In genomic region chr19:4811063-4811908, GRCm38 (mm10) we compare ENCODE assay signal across 7 mouse cellular contexts. TPM values are rescaled to one million over a fixed set of nuclear protein-coding genes. Genes with fewer than 3 reads are reported as not detected.
DNase-seq lines count a peak whose midpoint lies in the region; ATAC-seq lines count a peak whose summit lies in the region.

Gene Gm21992 (minus strand): TSS chr19:4811612.
Gene Rbm14 (minus strand): TSS chr19:4811634.

- H3K27me3 ChIP-seq in intestine, embryonic 15.5 days (replicated peaks): no peaks in the 10 kb centered on the region
- no peaks in the 10 kb centered on the region for H3K27me3 ChIP-seq in midbrain, embryonic 10.5 days (ENCODE audit: low read depth, poor library complexity, severe bottlenecking)

- peak within 1 kb of the TSS; percentile 75 for H3K4me2 ChIP-seq in intestine, embryonic 15.5 days (replicated peaks)

- 0 out of 2 replicates have a peak, but pooled peaks cover 2% of the 10 kb centered on the region for H3K9me3 ChIP-seq in intestine, embryonic 15.5 days
- no peaks in the 10 kb centered on the region for H3K9me3 ChIP-seq in midbrain, embryonic 10.5 days (replicated peaks)

- peaks cover 7% of the 10 kb centered on the region for H3K4me1 ChIP-seq in intestine, embryonic 15.5 days (replicated peaks)
- peaks cover 28% of the 10 kb centered on the region for H3K4me1 ChIP-seq in midbrain, embryonic 10.5 days

- peak within 1 kb of the TSS; percentile 98 for H3K27ac ChIP-seq in intestine, embryonic 15.5 days
- H3K27ac ChIP-seq in midbrain, embryonic 10.5 days (replicated peaks): peak within 1 kb of the TSS; percentile 95

- intact Hi-C loops in gastrocnemius, postnatal 36 days (cut with DNase I): loop anchor here (5.0 kb wide), 1 partner anchor 54 kb away; the partner anchor contains the start of gene Rbm4b
- intact Hi-C loops in left cerebral cortex, postnatal 25 days (cut with DNase I): loop anchor here (1.0 kb wide), 1 partner anchor 55 kb away; the partner anchor contains the start of gene Rbm4b

- ATAC-seq in intestine, embryonic 15.5 days: peak; percentile 99

- DNase-seq in adrenal gland, adult 2 months: peak; percentile 99
- DNase-seq in embryo, embryonic 11.5 days (ENCODE audit: low read depth, low spot score): peak; percentile 98
- peak; percentile 98 for DNase-seq in gastrocnemius, postnatal 36 days
- DNase-seq in left cerebral cortex, postnatal 25 days (ENCODE audit: low spot score in 2 of 2): peak; percentile 99
- DNase-seq in midbrain, embryonic 10.5 days (ENCODE audit: low spot score): peak; percentile 99
- peak; percentile 97 for DNase-seq in right cerebral cortex, postnatal 4 days

- under 1% methylated on average over 83 of the region's 83 CpGs for WGBS in intestine, embryonic 15.5 days
- WGBS in midbrain, embryonic 10.5 days: under 1% methylated on average over 83 of the region's 83 CpGs

- peak within 1 kb of the TSS; percentile 89 for H3K9ac ChIP-seq in intestine, embryonic 15.5 days

- peak within 1 kb of the TSS; percentile 78 for H3K4me3 ChIP-seq in intestine, embryonic 15.5 days (replicated peaks)
- H3K4me3 ChIP-seq in midbrain, embryonic 10.5 days: peak within 1 kb of the TSS; percentile 96

- H3K36me3 ChIP-seq in intestine, embryonic 15.5 days: no peaks in the 10 kb centered on the region
- peaks cover 16% of the 10 kb centered on the region for H3K36me3 ChIP-seq in midbrain, embryonic 10.5 days

RNA-seq across cellular contexts. Expression of gene Gm21992, which starts in this region (rescaled TPM):
- 10 to 100 TPM; 15.3 to 25.3 TPM for total RNA-seq in adrenal gland, adult 2 months (2021)
- 24.1 and 31.9 TPM in 2 replicates for polyA plus RNA-seq in adrenal gland, adult 2 months (2012; rRNA removed)
- total RNA-seq in gastrocnemius, postnatal 36 days (2021): 10 to 100 TPM in 1 of 2 experiments, 1 to 10 TPM in 1; 9.3 to 12.0 TPM
- polyA plus RNA-seq in intestine, embryonic 15.5 days (2015; fragmentation: Nextera tagmentation; extraction: Ambion mirVana): 32.4 and 35.3 TPM in 2 replicates
- 10 to 100 TPM; 21.8 to 21.9 TPM for total RNA-seq in left cerebral cortex, postnatal 25 days (2021)
- polyA plus RNA-seq in midbrain, embryonic 10.5 days (2016; fragmentation: Nextera tagmentation; extraction: Ambion mirVana): 35.3 and 37.6 TPM in 2 replicates

RNA-seq across cellular contexts. Expression of gene Rbm14, which starts in this region (rescaled TPM):
- total RNA-seq in adrenal gland, adult 2 months (2021): 10 to 100 TPM; 37.9 to 45.9 TPM
- 83.4 and 97.2 TPM in 2 replicates for polyA plus RNA-seq in adrenal gland, adult 2 months (2012; rRNA removed)
- 10 to 100 TPM in 1 of 2 experiments, 1 to 10 TPM in 1; 6.6 to 10.5 TPM for total RNA-seq in gastrocnemius, postnatal 36 days (2021)
- 73.6 and 80.0 TPM in 2 replicates for polyA plus RNA-seq in intestine, embryonic 15.5 days (2015; fragmentation: Nextera tagmentation; extraction: Ambion mirVana)
- total RNA-seq in left cerebral cortex, postnatal 25 days (2021): 10 to 100 TPM; 49.9 to 59.8 TPM
- 136 TPM in 2 replicates for polyA plus RNA-seq in midbrain, embryonic 10.5 days (2016; fragmentation: Nextera tagmentation; extraction: Ambion mirVana)

Comparison
In these comparisons a context has a peak if more than half of its experiments do, and no peak if none do; other contexts are left out.
1. Peak in every context shown above with its lines: DNase-seq, ATAC-seq, H3K4me3 ChIP-seq and H3K27ac ChIP-seq.